Mouse (Mus musculus) 3T3-L1 (cell line): ENCODE data around the gene Acoxl.

ENCODE experiments used
- DNase-seq: peaks from one replicate; pipeline ENCODE4 v3.0.0-alpha.2; 2015; ENCODE audit warnings: low read depth, low spot score

Acoxl gene

GRCm38 (mm10) chr2:128140183-128140582 is 301.5 kb downstream of the Acoxl start:
- no peak for DNase-seq

GRCm38 (mm10) chr2:128143992-128144391 is 305.3 kb downstream of the Acoxl start:
- no peak for DNase-seq

GRCm38 (mm10) chr2:128145433-128145832 is 306.8 kb downstream of the Acoxl start:
- DNase-seq, result peak; percentile 55

GRCm38 (mm10) chr2:128149596-128149995 is 310.9 kb downstream of the Acoxl start:
- DNase-seq, result no peak

GRCm38 (mm10) chr2:128152211-128152610 is 313.5 kb downstream of the Acoxl start:
- no peak for DNase-seq

- no peak for DNase-seq
These were observed 314.3 kb downstream of the Acoxl start for GRCm38 (mm10) chr2:128152845-128153550.

GRCm38 (mm10) chr2:128153551-128153910 is 314.9 kb downstream of the Acoxl start:
- no peak for DNase-seq

- no peak for DNase-seq
These were observed 316.9 kb downstream of the Acoxl start for GRCm38 (mm10) chr2:128155412-128156066.

- DNase-seq, result no peak
These were observed 317.4 kb downstream of the Acoxl start for GRCm38 (mm10) chr2:128156067-128156462.

- no peak for DNase-seq
These were observed 318.1 kb downstream of the Acoxl start for GRCm38 (mm10) chr2:128156557-128157412.

- DNase-seq, result no peak
These were observed 320.2 kb downstream of the Acoxl start for GRCm38 (mm10) chr2:128158734-128159410.

GRCm38 (mm10) chr2:128159619-128160125 is 321.0 kb downstream of the Acoxl start:
- no peak for DNase-seq

- no peak for DNase-seq
These were observed 324.5 kb downstream of the Acoxl start for GRCm38 (mm10) chr2:128163177-128163576.

- DNase-seq, result peak; percentile 22
These were observed 328.1 kb downstream of the Acoxl start for GRCm38 (mm10) chr2:128166623-128167423.

- DNase-seq, result no peak
These were observed 329.3 kb downstream of the Acoxl start for GRCm38 (mm10) chr2:128167930-128168329.

GRCm38 (mm10) chr2:128169486-128169885 is 330.8 kb downstream of the Acoxl start:
- no peak for DNase-seq

- DNase-seq, result no peak
These were observed 331.3 kb downstream of the Acoxl start for GRCm38 (mm10) chr2:128169972-128170371.

GRCm38 (mm10) chr2:128170614-128171013 is 331.9 kb downstream of the Acoxl start:
- DNase-seq, result no peak

- DNase-seq, result peak; percentile 15
These were observed 333.6 kb downstream of the Acoxl start for GRCm38 (mm10) chr2:128172266-128172665.
